Mouse (Mus musculus): ENCODE measurements at regions not wholly inside any gene's neighbourhood (a gene's known extent, or its start where the extent isn't known, plus 50 kb on each side); places are given as distances from the start of the nearest gene placed in this dataset.

DNA sequence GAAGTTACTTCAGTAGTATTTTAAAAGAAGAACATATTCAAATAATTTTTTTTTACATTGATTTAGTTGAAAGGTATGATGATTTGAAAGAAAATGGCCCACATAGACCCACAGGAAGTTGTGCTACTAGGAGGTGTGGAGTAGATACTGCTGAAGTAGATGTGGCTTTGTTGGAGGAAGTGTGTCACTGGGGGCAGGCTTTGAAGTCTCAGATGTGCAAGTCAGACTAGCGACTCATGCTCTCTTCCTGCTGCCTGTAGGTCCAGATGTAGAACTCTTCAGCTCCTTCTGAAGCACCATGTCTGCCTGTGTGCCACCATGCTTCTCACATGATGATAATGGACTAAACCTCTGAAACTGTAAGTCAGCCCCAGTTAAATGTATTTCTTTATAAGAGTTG lies 452.0 kb downstream of the Gtdc1 start:
- TF ChIP-seq CTCF (IDR thresholded peaks at IDR 0.05; ENCODE audit: borderline replicate concordance, insufficient read depth, low read length) (no peak), POLR2A (IDR thresholded peaks at IDR 0.05; ENCODE audit: low read depth, low read length) (no peak)

Data from embryonic fibroblast, embryonic 13.5 days (primary cell).